Mouse (Mus musculus) hindbrain, postnatal 0 days (tissue): ENCODE results near the gene Palm2. TPM values are rescaled to one million over a fixed set of nuclear protein-coding genes. Genes with fewer than 3 reads are reported as not detected.

ENCODE experiments used
- ATAC-seq: fragments of 200-750 bp; cut with Nextera tagmentation; 2 replicates; pipeline ENCODE4 v1.8.0; 2017; ENCODE audit warnings: mild to moderate bottlenecking, moderate TSS enrichment, moderate library complexity
- DNase-seq: peaks from one replicate; pipeline ENCODE4 v3.0.0-alpha.2; 2015; ENCODE audit warnings: low spot score
- H3K27ac ChIP-seq: fragments of 300-500 bp; sonication (generic); 2 replicates; pipeline ENCODE4 v1.5.1; 2014; ENCODE audit warnings: mild to moderate bottlenecking
- H3K27me3 ChIP-seq: fragments of 300-500 bp; sonication (generic); 2 replicates; pipeline ENCODE4 v1.6.1; 2014; ENCODE audit warnings: low read length, mixed read lengths; ENCODE audit not compliant: insufficient read depth
- H3K36me3 ChIP-seq: fragments of 300-500 bp; sonication (generic); 2 replicates; pipeline ENCODE4 v1.6.1; 2014; ENCODE audit warnings: low read length, mixed read lengths; ENCODE audit not compliant: insufficient read depth
- H3K4me1 ChIP-seq: fragments of 300-500 bp; sonication (generic); 2 replicates; pipeline ENCODE4 v1.6.1; 2014; ENCODE audit warnings: antibody characterized with exemption, low read length, mixed read lengths; ENCODE audit not compliant: insufficient read depth
- H3K4me2 ChIP-seq: fragments of 300-500 bp; sonication (generic); 2 replicates; pipeline ENCODE4 v1.6.1; 2014; ENCODE audit warnings: low read depth, mild to moderate bottlenecking, low read length, moderate library complexity, mixed read lengths
- H3K4me3 ChIP-seq: fragments of 300-500 bp; sonication (generic); 2 replicates; pipeline ENCODE4 v1.5.1; 2014; ENCODE audit warnings: low read length
- H3K9ac ChIP-seq: fragments of 300-500 bp; sonication (generic); replicated peaks from 2 replicates; pipeline ENCODE4 v1.6.1; 2014; ENCODE audit warnings: mild to moderate bottlenecking, low read length, moderate library complexity, mixed read lengths
- H3K9me3 ChIP-seq: fragments of 300-500 bp; sonication (generic); 2 replicates; pipeline ENCODE4 v1.6.1; 2016; ENCODE audit warnings: low read length, mixed read lengths
- CTCF ChIP-seq: IDR thresholded peaks from 2 replicates; pipeline ENCODE4 v1.5.1; 2016; ENCODE audit warnings: antibody characterized with exemption, control low read depth, low read depth
- WGBS: fragments of 180-500 bp; shearing (Covaris S2); extraction: QIAGEN DNeasy Blood & Tissue Kit; methylation state at CpG from one replicate; pipeline ENCODE4 v1.1.7; 2014; 5-methylcytosine and 5-hydroxymethylcytosine counted together
- polyA plus RNA-seq: library from polyadenylated mRNA; unstranded; fragments of >200 nt; fragmentation: Nextera tagmentation; extraction: Ambion mirVana; gene quantifications from 2 replicates; pipeline ENCODE4 v1.2.1, GENCODE M21; 2015
- total RNA-seq: library from RNA; depleted of rRNA; stranded (reverse); fragments of >200 nt; gene quantifications from 2 replicates; pipeline ENCODE4 v1.2.3, GENCODE M21; 2014

The Palm2 gene
- total and polyA plus RNA-seq, 2 experiments from 2014 or later = 15.4 to 19.9 TPM

DNA sequence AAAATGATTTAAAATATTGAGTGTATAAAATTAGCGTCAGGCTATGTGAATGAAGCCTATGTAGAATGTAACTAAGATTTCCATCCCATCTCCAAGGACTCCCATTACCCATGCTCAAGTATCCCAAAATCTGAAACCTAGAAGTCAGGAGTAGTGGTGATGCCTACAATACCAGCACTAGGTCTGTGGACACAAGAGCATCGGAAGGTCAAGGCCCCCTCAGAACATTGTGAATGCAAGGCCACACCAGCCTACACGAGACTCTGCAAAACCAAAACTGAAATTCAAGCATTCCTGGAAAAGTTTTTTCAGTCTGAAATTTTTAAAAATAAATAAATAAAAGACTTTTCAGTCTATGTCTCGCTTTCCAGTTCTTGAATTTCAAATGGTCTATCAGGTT, 238.5 kb downstream of the Palm2 start:
- no peak overlapping the region for H3K9ac ChIP-seq
- DNase-seq (no peak), ATAC-seq (no peak)
- TF ChIP-seq CTCF = no peak
- no peaks in the 10 kb centered on the region for H3K36me3 ChIP-seq
- H3K27me3 ChIP-seq = no peaks in the 10 kb centered on the region
- H3K4me2 ChIP-seq = no peak overlapping the region
- 81% methylated on average over 4 of the region's 4 CpGs for WGBS
- 0 out of 2 replicates have a peak, but pooled peaks cover 3% of the 10 kb centered on the region for H3K4me1 ChIP-seq
- H3K27ac ChIP-seq = no peak overlapping the region
- H3K4me3 ChIP-seq = no peak overlapping the region
- no peaks in the 10 kb centered on the region for H3K9me3 ChIP-seq

DNA sequence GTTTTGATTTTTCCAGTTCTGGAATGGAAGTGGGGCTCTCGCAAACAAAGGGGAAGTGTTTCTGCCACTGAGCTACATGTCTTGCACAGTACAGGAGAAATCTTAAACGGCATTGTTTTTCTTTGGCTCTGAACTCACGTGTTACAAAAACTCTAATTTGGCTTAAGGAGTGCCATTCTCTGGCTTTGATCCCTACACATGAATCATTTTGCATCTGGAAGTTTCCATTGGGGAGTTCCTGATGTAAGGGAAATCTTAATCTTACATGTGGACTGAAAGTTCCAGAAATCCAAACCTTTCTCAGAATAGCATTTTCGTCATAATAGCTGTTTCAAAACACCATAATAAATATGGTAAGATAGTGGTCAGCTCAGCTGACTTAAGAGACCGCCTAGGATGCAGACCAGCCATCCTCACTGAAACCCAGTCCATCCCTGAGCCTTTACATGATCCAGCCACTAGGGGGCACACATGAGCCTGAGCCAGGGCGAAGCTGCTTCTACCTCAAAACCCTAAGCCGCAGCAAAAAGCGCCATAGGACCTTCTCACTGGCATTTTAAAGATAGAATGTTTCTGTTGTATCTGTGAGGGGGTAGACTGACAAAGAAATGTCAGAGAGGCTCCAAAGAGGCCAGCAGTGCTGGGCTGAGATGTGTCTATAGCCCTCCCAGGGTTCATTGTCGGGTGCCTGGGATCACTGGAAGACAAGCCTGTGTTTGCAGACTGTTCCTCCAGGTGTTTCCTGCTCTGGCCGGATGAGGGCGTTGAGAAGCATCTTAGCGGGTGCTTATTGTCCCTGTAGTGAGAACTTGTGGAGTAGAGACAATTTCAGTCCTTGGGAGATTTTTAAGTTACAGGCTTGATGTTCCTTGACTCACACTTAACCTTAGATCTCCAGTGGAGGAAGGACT, 239.2 kb downstream of the Palm2 start:
- H3K9ac ChIP-seq = no peak overlapping the region

DNA sequence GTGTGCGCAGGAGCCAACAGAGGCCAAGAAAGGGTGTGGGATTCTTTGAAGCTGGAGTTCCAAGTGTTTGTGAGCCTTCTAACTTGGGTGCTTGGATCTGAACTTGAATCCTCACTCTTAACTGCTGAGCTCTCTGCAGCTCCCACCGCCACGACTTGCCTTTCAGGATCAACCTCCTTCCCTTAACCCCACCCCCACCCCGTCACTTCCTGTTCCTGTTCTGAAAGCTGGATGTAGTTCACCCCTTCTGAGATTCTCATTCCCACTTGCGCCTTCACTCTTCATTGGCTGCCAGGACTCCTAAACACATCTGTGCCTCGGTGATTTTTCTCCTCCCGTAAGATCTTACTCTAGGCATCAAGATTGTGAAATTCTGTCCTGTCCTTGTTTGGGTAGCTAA, 240.3 kb downstream of the Palm2 start:
- Histone ChIP-seq H3K9ac (no peak overlapping the region), H3K27ac (no peak overlapping the region), H3K27me3 (no peaks in the 10 kb centered on the region), H3K4me2 (no peak overlapping the region), H3K36me3 (no peaks in the 10 kb centered on the region), H3K4me1 (0 out of 2 replicates have a peak, but pooled peaks cover 3% of the 10 kb centered on the region), H3K4me3 (no peak overlapping the region), H3K9me3 (no peaks in the 10 kb centered on the region)
- ATAC-seq = no peak
- 83% methylated on average over 7 of the region's 7 CpGs for WGBS
- no peak for DNase-seq
- TF ChIP-seq CTCF = no peak

More for the DNA sequence above, 239.2 kb downstream of the Palm2 start:
- TF ChIP-seq CTCF = peak; percentile 95
- DNase-seq (peak; percentile 88), ATAC-seq (peak; percentile 79)
- no peaks in the 10 kb centered on the region for H3K9me3 ChIP-seq
- H3K36me3 ChIP-seq = no peaks in the 10 kb centered on the region
- 15% methylated on average over 12 of the region's 12 CpGs for WGBS
- no peaks in the 10 kb centered on the region for H3K27me3 ChIP-seq
- H3K4me1 ChIP-seq = 0 out of 2 replicates have a peak, but pooled peaks cover 3% of the 10 kb centered on the region
- H3K4me2 ChIP-seq = peak overlapping the region; percentile 50
- no peak overlapping the region for H3K4me3 ChIP-seq
- no peak overlapping the region for H3K27ac ChIP-seq

DNA sequence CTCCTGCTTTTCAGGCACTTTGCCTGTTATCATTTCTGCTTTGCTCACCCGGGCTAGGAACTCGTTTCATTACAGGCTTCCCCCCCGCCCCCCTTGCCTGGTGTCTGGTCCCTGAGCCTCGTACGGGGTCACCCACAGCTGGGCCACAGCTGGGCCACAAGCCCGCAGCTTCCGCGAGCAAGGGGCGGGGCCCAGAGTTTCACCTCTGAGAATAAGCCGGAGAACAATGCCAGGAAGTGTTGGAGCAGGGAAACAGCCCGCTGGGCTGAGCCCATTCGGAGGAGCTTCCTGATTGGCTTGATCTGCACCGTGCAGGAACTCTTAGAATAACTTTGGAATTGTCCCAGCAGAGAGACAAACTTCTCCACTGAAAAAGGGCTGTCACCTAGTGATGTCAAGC, 241.3 kb downstream of the Palm2 start:
- Histone ChIP-seq H3K4me3 (no peak overlapping the region), H3K9me3 (no peaks in the 10 kb centered on the region), H3K27me3 (no peaks in the 10 kb centered on the region), H3K36me3 (no peaks in the 10 kb centered on the region), H3K9ac (no peak overlapping the region), H3K27ac (no peak overlapping the region), H3K4me1 (0 out of 2 replicates have a peak, but pooled peaks cover 3% of the 10 kb centered on the region), H3K4me2 (peak overlapping the region; percentile 35)
- DNase-seq (peak; percentile 18), ATAC-seq (peak; percentile 36; the same call in 1 of the 2 replicates)
- 3% methylated on average over 13 of the region's 13 CpGs for WGBS
- no peak for TF ChIP-seq CTCF

DNA sequence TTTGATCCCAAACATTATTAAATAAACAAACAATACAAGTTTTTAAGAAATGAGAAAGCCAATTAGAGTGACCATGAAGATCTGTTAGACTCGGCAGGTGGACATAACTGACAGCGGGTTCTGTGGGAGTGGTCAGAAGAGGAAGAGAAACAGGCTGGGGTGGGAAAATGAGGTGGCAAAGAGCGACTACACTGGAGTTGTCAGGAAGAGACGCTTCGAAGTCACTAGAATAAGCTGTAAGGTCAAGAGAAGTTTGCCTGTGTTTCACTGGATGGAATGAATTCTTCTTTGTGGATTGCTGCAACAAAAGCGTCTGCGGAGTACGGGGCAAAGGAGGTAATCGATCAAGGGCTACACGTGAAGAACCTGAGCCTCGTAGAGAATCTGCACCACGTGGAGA, 243.9 kb downstream of the Palm2 start:
- TF ChIP-seq CTCF = no peak
- DNase-seq (no peak), ATAC-seq (no peak)
- H3K36me3 ChIP-seq = no peaks in the 10 kb centered on the region
- no peak overlapping the region for H3K9ac ChIP-seq
- H3K4me3 ChIP-seq = no peak overlapping the region
- H3K4me2 ChIP-seq = no peak overlapping the region
- WGBS = 76% methylated on average over 12 of the region's 12 CpGs
- H3K4me1 ChIP-seq = 0 out of 2 replicates have a peak, but pooled peaks cover 3% of the 10 kb centered on the region
- no peaks in the 10 kb centered on the region for H3K9me3 ChIP-seq
- H3K27ac ChIP-seq = no peak overlapping the region
- H3K27me3 ChIP-seq = no peaks in the 10 kb centered on the region

DNA sequence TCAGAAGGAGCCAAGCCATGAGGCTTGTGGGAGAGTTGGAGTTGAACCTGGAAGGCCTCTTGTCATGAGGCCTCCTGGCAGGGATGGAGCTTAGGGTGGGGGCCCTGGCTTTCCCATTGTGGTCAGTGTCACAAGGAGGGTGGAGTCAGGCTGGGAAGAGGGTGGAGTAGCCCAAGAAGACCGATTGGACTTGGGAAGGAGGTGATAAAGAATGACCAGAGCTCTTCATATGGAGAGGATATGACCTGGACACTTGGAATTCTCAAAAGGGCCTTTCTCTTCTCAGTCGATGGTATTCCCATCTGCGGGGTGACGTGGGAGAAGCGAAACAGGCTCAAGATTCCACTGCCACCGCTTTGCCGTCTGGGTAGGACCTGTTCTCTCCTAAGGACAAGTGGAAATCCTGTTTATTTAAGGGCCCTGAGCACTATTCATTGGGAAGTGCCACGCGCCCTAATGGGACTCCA, 245.0 kb downstream of the Palm2 start:
- no peak overlapping the region for H3K4me3 ChIP-seq
- no peak for TF ChIP-seq CTCF
- H3K27ac ChIP-seq = no peak overlapping the region
- H3K9ac ChIP-seq = no peak overlapping the region
- H3K9me3 ChIP-seq = no peaks in the 10 kb centered on the region
- 85% methylated on average over 9 of the region's 9 CpGs for WGBS
- DNase-seq (no peak), ATAC-seq (no peak)
- no peak overlapping the region for H3K4me2 ChIP-seq
- no peaks in the 10 kb centered on the region for H3K27me3 ChIP-seq
- no peaks in the 10 kb centered on the region for H3K4me1 ChIP-seq
- no peaks in the 10 kb centered on the region for H3K36me3 ChIP-seq

DNA sequence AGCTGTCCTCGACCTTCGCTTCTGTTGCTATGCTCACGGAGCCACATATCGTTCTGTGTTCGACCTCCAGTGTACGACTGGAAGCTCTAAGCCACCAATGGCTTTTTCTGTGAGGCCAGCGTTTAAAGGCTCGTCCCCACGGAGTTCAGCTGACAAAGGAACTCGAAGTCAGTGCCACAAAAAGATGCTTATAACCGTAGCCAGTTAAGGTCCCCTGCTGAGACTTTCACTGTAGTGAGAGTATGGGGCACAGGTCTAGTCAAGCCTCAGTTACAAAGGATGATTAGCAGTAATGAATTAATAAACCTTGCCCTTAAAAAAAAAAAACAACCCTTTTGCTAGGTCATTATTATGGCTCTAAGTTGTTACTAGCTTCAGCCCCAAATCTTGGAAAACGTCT, 246.1 kb downstream of the Palm2 start:
- no peaks in the 10 kb centered on the region for H3K36me3 ChIP-seq
- 42% methylated on average over 12 of the region's 12 CpGs for WGBS
- H3K9me3 ChIP-seq = no peaks in the 10 kb centered on the region
- no peak for DNase-seq
- no peak for ATAC-seq
- H3K9ac ChIP-seq = no peak overlapping the region
- no peaks in the 10 kb centered on the region for H3K27me3 ChIP-seq
- H3K27ac ChIP-seq = no peak overlapping the region
- H3K4me2 ChIP-seq = no peak overlapping the region
- no peak overlapping the region for H3K4me3 ChIP-seq
- H3K4me1 ChIP-seq = no peaks in the 10 kb centered on the region
- no peak for TF ChIP-seq CTCF
